Mouse (Mus musculus) gastrocnemius, adult 2 months (tissue): ENCODE results near the gene Cib4. TPM values are rescaled to one million over a fixed set of nuclear protein-coding genes. Genes with fewer than 3 reads are reported as not detected.

Experiments
- DNase-seq: peaks from one replicate; pipeline ENCODE4 v3.0.0; 2022
- H3K27ac ChIP-seq: fragments of 200-600 bp; 2 replicates; pipeline ENCODE4 v1.8.1; 2022; ENCODE audit warnings: mild to moderate bottlenecking
- H3K4me3 ChIP-seq: fragments of 200-600 bp; 2 replicates; pipeline ENCODE4 v1.8.1; 2022; ENCODE audit warnings: mild to moderate bottlenecking, moderate library complexity
- CTCF ChIP-seq: fragments of 200-600 bp; IDR thresholded peaks from 2 replicates; pipeline ENCODE4 v1.8.1; 2022; ENCODE audit warnings: antibody characterized with exemption, mild to moderate bottlenecking, moderate library complexity
- intact Hi-C: fragments of 180-260 bp; cut with DNase I; formaldehyde crosslinking; loops from one replicate; pipeline ENCODE4 v1.15.1; 2025
- total RNA-seq, 2 experiments: library from RNA; stranded (reverse); gene quantifications; 2 replicates each; pipeline ENCODE4 v1.2.3; 2021

The Cib4 gene
- total RNA-seq, 2 experiments from 2014 or later: not detected

- no peak for TF ChIP-seq CTCF
- no peak for DNase-seq
- intact Hi-C loops: no loop called here
- Histone ChIP-seq H3K27ac (no peak overlapping the region), H3K4me3 (no peak overlapping the region)
These were observed 60.5 kb downstream of the Cib4 start for GRCm38 (mm10) chr5:30485136-30485535.

DNA sequence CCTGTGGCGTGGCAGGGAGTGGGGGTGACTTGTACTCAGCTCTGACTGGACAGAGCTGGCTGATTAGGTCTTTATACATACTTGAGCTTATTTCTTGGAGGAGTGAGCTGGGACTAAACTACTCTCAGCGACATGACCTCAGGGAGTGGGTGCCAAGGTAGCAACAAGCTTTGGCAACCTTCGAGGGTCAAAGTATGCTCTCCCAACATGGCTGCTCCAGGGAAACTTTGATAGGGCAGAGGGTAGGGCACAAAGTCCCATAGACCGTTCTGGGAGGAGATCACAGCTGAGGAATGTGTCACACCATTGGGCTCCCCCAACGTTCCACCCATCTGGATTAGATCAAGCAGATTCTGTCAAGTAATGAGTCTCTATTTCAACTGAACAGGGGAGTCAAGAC is 61.0 kb downstream of the Cib4 start:
- no peak overlapping the region for H3K27ac ChIP-seq
- DNase-seq: no peak
- intact Hi-C loops: loop anchor here (5.0 kb wide), 1 partner anchor 62 kb away; no protein-coding TSS in a partner anchor
- no peak for TF ChIP-seq CTCF
- no peak overlapping the region for H3K4me3 ChIP-seq

- Histone ChIP-seq H3K4me3 (no peak overlapping the region), H3K27ac (no peak overlapping the region)
These were observed 62.1 kb downstream of the Cib4 start for GRCm38 (mm10) chr5:30483533-30483932.

GRCm38 (mm10) chr5:30482319-30482718 is 63.3 kb downstream of the Cib4 start:
- intact Hi-C loops: loop anchor here (2.0 to 5.0 kb wide), 3 partner anchors 60 to 270 kb away; no protein-coding TSS in a partner anchor
- DNase-seq: peak; percentile 70

More at GRCm38 (mm10) chr5:30483533-30483932, 62.1 kb downstream of the Cib4 start:
- TF ChIP-seq CTCF: no peak
- intact Hi-C loops: loop anchor here (2.0 to 5.0 kb wide), 3 partner anchors 61 to 271 kb away; no protein-coding TSS in a partner anchor
- DNase-seq: no peak

GRCm38 (mm10) chr5:30476534-30476933 is 69.1 kb downstream of the Cib4 start:
- intact Hi-C loops: no loop called here
- no peak overlapping the region for H3K27ac ChIP-seq
- TF ChIP-seq CTCF: peak; percentile 77
- no peak for DNase-seq
- no peak overlapping the region for H3K4me3 ChIP-seq

More at GRCm38 (mm10) chr5:30482319-30482718, 63.3 kb downstream of the Cib4 start:
- Histone ChIP-seq H3K4me3 (no peak overlapping the region), H3K27ac (no peak overlapping the region)
- TF ChIP-seq CTCF: peak; percentile 66

GRCm38 (mm10) chr5:30472148-30472547 is 73.5 kb downstream of the Cib4 start:
- Histone ChIP-seq H3K27ac (no peak overlapping the region), H3K4me3 (no peak overlapping the region)
- no peak for DNase-seq
- intact Hi-C loops: no loop called here
- no peak for TF ChIP-seq CTCF

DNA sequence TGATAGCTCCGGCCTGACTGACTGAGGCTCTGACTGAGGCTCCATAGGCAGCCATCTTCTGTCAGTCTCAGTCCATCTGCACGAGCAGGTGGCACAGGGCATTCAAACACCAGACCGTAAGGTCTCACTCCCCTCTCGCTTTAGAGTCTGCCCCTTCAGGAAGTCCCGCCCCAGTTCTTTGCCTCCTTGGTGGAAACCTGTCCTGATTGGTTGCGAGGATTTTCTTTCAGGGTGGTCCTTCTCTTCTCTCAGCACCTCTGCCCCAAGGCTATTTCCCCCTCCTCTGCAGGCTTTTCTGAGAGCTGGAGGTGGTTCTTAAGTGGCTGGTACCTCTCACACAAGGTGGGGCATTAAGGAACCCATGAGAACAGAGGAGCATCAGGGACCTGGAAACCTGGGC is 75.2 kb downstream of the Cib4 start:
- Histone ChIP-seq H3K4me3 (no peak overlapping the region), H3K27ac (no peak overlapping the region)
- TF ChIP-seq CTCF: no peak
- intact Hi-C loops: no loop called here
- no peak for DNase-seq

GRCm38 (mm10) chr5:30466315-30466714 is 79.3 kb downstream of the Cib4 start:
- no peak for DNase-seq
- no peak overlapping the region for H3K27ac ChIP-seq
- TF ChIP-seq CTCF: no peak
- H3K4me3 ChIP-seq: peak overlapping the region; percentile 34
- intact Hi-C loops: no loop called here

DNA sequence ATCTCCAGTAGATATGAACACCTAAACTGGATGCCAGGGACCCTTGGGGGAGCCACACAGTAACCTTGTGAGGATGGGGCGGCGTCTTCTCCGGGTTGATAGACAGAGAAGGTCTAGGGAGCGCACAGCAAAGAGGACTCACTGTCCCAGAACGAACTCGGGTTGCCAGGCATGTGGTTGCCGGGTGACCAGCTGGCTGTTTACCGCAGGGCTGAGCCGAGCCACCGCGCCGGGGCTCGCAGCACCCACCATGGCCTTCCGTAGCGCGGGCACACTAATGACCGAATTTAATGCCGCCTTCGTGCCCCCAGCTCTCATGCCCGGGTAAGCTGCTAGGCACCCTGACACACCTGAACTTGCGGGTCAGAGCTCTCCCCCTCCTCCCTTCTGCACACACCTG is 79.8 kb downstream of the Cib4 start, which contains the start of gene 1700001C02Rik:
Gene 1700001C02Rik (plus strand): TSS at position 187 of the 400 bp plus-strand sequence.
- DNase-seq: peak; percentile 32
- peak within 1 kb of the TSS; percentile 34 for H3K4me3 ChIP-seq
- TF ChIP-seq CTCF: no peak
- intact Hi-C loops: no loop called here
- H3K27ac ChIP-seq: no peak within 1 kb of the TSS

DNA sequence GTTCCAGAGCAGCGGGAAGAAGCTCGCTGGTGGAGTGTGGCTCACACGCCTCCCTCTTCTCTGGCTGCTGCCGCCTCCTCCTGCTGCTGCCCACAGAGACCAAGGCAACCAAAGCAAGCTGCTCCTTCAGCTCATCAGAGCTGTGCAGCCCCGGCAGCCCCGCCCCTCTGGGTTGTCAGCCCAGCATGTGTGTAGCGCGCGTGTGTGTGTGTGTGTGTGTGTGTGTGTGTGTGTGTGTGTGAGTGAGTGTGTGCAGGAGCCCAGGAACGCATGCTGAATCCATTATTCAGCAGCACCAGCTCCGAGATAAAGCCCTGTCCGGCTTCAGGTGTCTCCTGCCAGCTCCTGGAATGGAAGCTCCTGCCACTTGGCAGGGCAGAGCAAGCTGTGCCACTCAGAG is 83.8 kb downstream of the Cib4 start, which contains the start of gene Otof:
Gene Otof (minus strand): TSS at position 112 of the 400 bp plus-strand sequence.
- DNase-seq: peak; percentile 27
- Histone ChIP-seq H3K27ac (no peak within 1 kb of the TSS), H3K4me3 (no peak within 1 kb of the TSS)
- TF ChIP-seq CTCF: no peak
- intact Hi-C loops: no loop called here

GRCm38 (mm10) chr5:30460155-30460554 is 85.5 kb downstream of the Cib4 start:
- TF ChIP-seq CTCF: no peak
- Histone ChIP-seq H3K4me3 (no peak overlapping the region), H3K27ac (no peak overlapping the region)
- DNase-seq: no peak
- intact Hi-C loops: no loop called here

GRCm38 (mm10) chr5:30456056-30456455 is 89.6 kb downstream of the Cib4 start:
- H3K4me3 ChIP-seq: no peak overlapping the region
- no peak overlapping the region for H3K27ac ChIP-seq
- peak; percentile 17; the same call in 1 of the 2 replicates for TF ChIP-seq CTCF
- no peak for DNase-seq
- intact Hi-C loops: no loop called here

- intact Hi-C loops: no loop called here
- Histone ChIP-seq H3K27ac (no peak overlapping the region), H3K4me3 (no peak overlapping the region)
- no peak for TF ChIP-seq CTCF
- DNase-seq: no peak
These were observed 101.2 kb downstream of the Cib4 start for GRCm38 (mm10) chr5:30444327-30444895.

DNA sequence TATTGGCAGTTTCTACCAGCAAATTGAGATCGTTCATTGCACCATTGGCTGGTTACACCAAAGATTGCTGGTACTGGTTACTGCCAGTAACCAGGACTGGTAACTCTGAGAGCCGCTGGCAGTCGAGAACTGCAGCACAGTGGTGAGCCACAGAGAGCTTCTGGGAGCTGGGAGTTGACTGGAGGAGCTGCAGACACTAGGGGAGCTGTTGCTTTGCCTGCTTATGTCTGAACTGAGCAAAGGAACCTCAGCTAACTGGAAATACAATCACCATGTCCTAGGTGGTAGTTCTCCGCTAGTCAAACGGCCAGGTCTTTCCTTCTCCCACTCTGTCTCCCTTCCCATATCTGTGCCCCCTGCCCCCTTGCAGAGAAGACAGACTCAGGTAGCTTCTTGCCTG is 103.4 kb downstream of the Cib4 start:
- H3K27ac ChIP-seq: no peak overlapping the region
- intact Hi-C loops: no loop called here
- DNase-seq: no peak
- peak; percentile 21; the same call in 1 of the 2 replicates for TF ChIP-seq CTCF
- H3K4me3 ChIP-seq: no peak overlapping the region
